Mouse (Mus musculus) CH12.LX (cell line): Measurements from ENCODE around the gene Stk40.
"Not testable (repeated sequence)": the region's sequence is repeated elsewhere in the genome, so short reads cannot be mapped to it uniquely, and the experiment has no call there.

Experiments used
- CTCF ChIP-seq, 2 experiments: IDR thresholded peaks in 1 of 2; conservative IDR thresholded peaks in 1 of 2; 2 replicates each; pipeline ENCODE4 v1.5.1; 2011 to 2012; ENCODE audit warnings: low read depth in 2 of 2, low read length in 2 of 2, improper control_type of control experiment in 1 of 2, inconsistent platforms in 1 of 2, mild to moderate bottlenecking in 1 of 2, moderate library complexity in 1 of 2
- E2F4 ChIP-seq: IDR thresholded peaks from 2 replicates; pipeline ENCODE4 v1.6.1; 2011; ENCODE audit warnings: low read depth, low read length, improper control_type of control experiment; ENCODE audit not compliant: insufficient replicate concordance
- ELF1 ChIP-seq: IDR thresholded peaks from 2 replicates; pipeline ENCODE4 v1.6.1; 2014; ENCODE audit warnings: low read depth, mild to moderate bottlenecking, inconsistent platforms, low read length, improper control_type of control experiment
- ETS1 ChIP-seq: conservative IDR thresholded peaks from 2 replicates; pipeline ENCODE4 v1.6.1; 2012; ENCODE audit warnings: low read depth, mild to moderate bottlenecking, inconsistent platforms, low read length, improper control_type of control experiment, moderate library complexity
- IRF4 ChIP-seq: IDR thresholded peaks from 2 replicates; pipeline ENCODE4 v1.6.1; 2014; ENCODE audit warnings: low read depth, mild to moderate bottlenecking, inconsistent platforms, low read length, improper control_type of control experiment
- JUN ChIP-seq: IDR thresholded peaks from 2 replicates; pipeline ENCODE4 v1.6.1; 2011; ENCODE audit warnings: low read depth, mild to moderate bottlenecking, low read length, improper control_type of control experiment, moderate library complexity; ENCODE audit not compliant: insufficient read depth
- MAZ ChIP-seq: IDR thresholded peaks from 2 replicates; pipeline ENCODE4 v1.6.1; 2012; ENCODE audit warnings: low read depth, mild to moderate bottlenecking, inconsistent platforms, low read length, improper control_type of control experiment, moderate library complexity
- PAX5 ChIP-seq: IDR thresholded peaks from 2 replicates; pipeline ENCODE4 v1.6.1; 2012; ENCODE audit warnings: low read length, inconsistent platforms, mixed read lengths
- POLR2A ChIP-seq: IDR thresholded peaks from 2 replicates; pipeline ENCODE4 v1.6.1; 2011; ENCODE audit warnings: low read depth, mild to moderate bottlenecking, improper control_type of control experiment, low read length
- POLR2AphosphoS2 ChIP-seq: IDR thresholded peaks from 2 replicates; pipeline ENCODE4 v1.6.1; 2011; ENCODE audit warnings: low read depth, low read length, improper control_type of control experiment
- RCOR1 ChIP-seq: conservative IDR thresholded peaks from 2 replicates; pipeline ENCODE4 v1.6.1; 2012; ENCODE audit warnings: low read depth, mild to moderate bottlenecking, inconsistent platforms, low read length, improper control_type of control experiment
- ZKSCAN1 ChIP-seq: IDR thresholded peaks from 2 replicates; pipeline ENCODE4 v1.6.1; 2012; ENCODE audit warnings: low read depth, inconsistent platforms, low read length, improper control_type of control experiment, borderline replicate concordance
- ZNF384 ChIP-seq: IDR thresholded peaks from 2 replicates; pipeline ENCODE4 v1.6.1; 2012; ENCODE audit warnings: low read depth, low read length, improper control_type of control experiment, inconsistent platforms

DNA sequence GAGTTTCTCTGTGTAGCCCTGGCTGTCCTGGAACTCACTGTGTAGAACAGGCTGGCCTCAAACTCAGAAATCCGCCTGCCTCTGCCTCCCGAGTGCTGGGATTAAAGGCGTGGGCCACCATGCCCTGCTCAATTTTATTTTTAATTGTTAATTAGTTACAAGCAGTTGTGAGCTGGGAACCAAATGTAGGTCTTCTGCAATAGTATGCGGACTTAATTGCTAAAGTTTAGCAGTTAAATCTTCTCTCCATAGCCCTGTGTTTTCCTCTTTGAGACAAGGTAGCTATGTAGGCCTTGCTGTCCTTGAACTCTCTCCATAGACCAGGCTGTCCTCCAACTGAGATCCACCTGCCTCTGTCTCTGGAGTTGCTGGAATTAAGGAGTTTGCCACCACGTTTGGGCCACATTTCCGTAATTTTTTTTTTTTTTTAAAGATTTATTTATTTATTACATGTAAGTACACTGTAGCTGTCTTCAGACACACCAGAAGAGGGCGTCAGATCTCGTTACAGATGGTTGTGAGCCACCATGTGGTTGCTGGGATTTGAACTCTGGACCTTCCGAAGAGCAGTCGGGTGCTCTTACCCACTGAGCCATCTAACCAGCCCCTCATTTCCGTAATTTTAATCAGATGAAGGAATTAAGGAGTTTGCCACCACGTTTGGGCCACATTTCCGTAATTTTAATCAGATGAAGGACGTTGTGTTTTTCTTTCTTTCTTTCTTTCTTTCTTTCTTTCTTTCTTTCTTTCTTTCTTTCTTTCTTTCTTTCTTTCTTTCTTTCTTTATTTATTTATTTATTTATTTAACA, 7.9 kb upstream of the Stk40 start:
- TF ChIP-seq CTCF (conservative IDR thresholded peaks at IDR 0.05 in 1 of 2, IDR thresholded peaks at IDR 0.05 in 1 of 2; ENCODE audit: low read depth in 2 of 2, low read length in 2 of 2); ZNF384; POLR2A; PAX5; E2F4; ELF1; ETS1; ZKSCAN1; MAZ; IRF4; RCOR1; JUN; POLR2AphosphoS2: not testable (repeated sequence)
